Mouse (Mus musculus): ENCODE results near the gene Hmgcs2. TPM values are rescaled to one million over a fixed set of nuclear protein-coding genes. Genes with fewer than 3 reads are reported as not detected.

Hmgcs2 gene
- polyA plus RNA-seq, 1 experiment = 19.7 TPM

- Histone ChIP-seq H3K27ac (ENCODE audit: insufficient read depth, low read length) (peak overlapping the region; percentile 11; the same call in 1 of the 2 replicates), H3K4me3 (ENCODE audit: extremely low read depth, insufficient read depth, insufficient read length) (no peak overlapping the region), H3K36me3 (ENCODE audit: control insufficient read depth, insufficient read depth, low read length) (no peaks in the 10 kb centered on the region), H3K27me3 (ENCODE audit: control insufficient read depth, insufficient read depth, low read length) (no peaks in the 10 kb centered on the region), H3K4me1 (ENCODE audit: control insufficient read depth, insufficient read depth, insufficient read length) (no peaks in the 10 kb centered on the region)
- DNase-seq (ENCODE audit: low read depth in 1 of 2, low spot score in 2 of 2) = no peak
- TF ChIP-seq CTCF (IDR thresholded peaks at IDR 0.05; ENCODE audit: extremely low read depth, insufficient read depth, insufficient read length, insufficient replicate concordance) = no peak
- WGBS = 58% methylated on average over 4 of the region's 4 CpGs
Measured at GRCm38 (mm10) chr3:98258723-98259122, 21.5 kb upstream of the Hmgcs2 start.

- no peak for DNase-seq (ENCODE audit: low read depth in 1 of 2, low spot score in 2 of 2)
- H3K4me3 ChIP-seq (ENCODE audit: extremely low read depth, insufficient read depth, insufficient read length) = no peak overlapping the region
- WGBS = 81% methylated on average over 5 of the region's 5 CpGs
- H3K4me1 ChIP-seq (ENCODE audit: control insufficient read depth, insufficient read depth, insufficient read length) = no peaks in the 10 kb centered on the region
- no peaks in the 10 kb centered on the region for H3K27me3 ChIP-seq (ENCODE audit: control insufficient read depth, insufficient read depth, low read length)
- H3K36me3 ChIP-seq (ENCODE audit: control insufficient read depth, insufficient read depth, low read length) = no peaks in the 10 kb centered on the region
- peak overlapping the region; percentile 13; the same call in 1 of the 2 replicates for H3K27ac ChIP-seq (ENCODE audit: insufficient read depth, low read length)
- TF ChIP-seq CTCF (IDR thresholded peaks at IDR 0.05; ENCODE audit: extremely low read depth, insufficient read depth, insufficient read length, insufficient replicate concordance) = no peak
- no peak for TF ChIP-seq POLR2A (IDR thresholded peaks at IDR 0.05; ENCODE audit: low read depth, low read length)
Measured at GRCm38 (mm10) chr3:98259271-98259751, 20.9 kb upstream of the Hmgcs2 start.

- WGBS = 86% methylated on average over 3 of the region's 3 CpGs
- Histone ChIP-seq H3K27me3 (ENCODE audit: control insufficient read depth, insufficient read depth, low read length) (no peaks in the 10 kb centered on the region), H3K36me3 (ENCODE audit: control insufficient read depth, insufficient read depth, low read length) (no peaks in the 10 kb centered on the region), H3K4me3 (ENCODE audit: extremely low read depth, insufficient read depth, insufficient read length) (no peak overlapping the region), H3K27ac (ENCODE audit: insufficient read depth, low read length) (no peak overlapping the region), H3K4me1 (ENCODE audit: control insufficient read depth, insufficient read depth, insufficient read length) (no peaks in the 10 kb centered on the region)
- TF ChIP-seq POLR2A (IDR thresholded peaks at IDR 0.05; ENCODE audit: low read depth, low read length) (no peak), CTCF (IDR thresholded peaks at IDR 0.05; ENCODE audit: extremely low read depth, insufficient read depth, insufficient read length, insufficient replicate concordance) (no peak)
- DNase-seq (ENCODE audit: low read depth in 1 of 2, low spot score in 2 of 2) = no peak
Measured at GRCm38 (mm10) chr3:98260534-98260933, 19.7 kb upstream of the Hmgcs2 start.

- Histone ChIP-seq H3K27me3 (ENCODE audit: control insufficient read depth, insufficient read depth, low read length) (no peaks in the 10 kb centered on the region), H3K4me1 (ENCODE audit: control insufficient read depth, insufficient read depth, insufficient read length) (no peaks in the 10 kb centered on the region), H3K27ac (ENCODE audit: insufficient read depth, low read length) (no peak overlapping the region), H3K4me3 (ENCODE audit: extremely low read depth, insufficient read depth, insufficient read length) (no peak overlapping the region), H3K36me3 (ENCODE audit: control insufficient read depth, insufficient read depth, low read length) (no peaks in the 10 kb centered on the region)
- DNase-seq (ENCODE audit: low read depth in 1 of 2, low spot score in 2 of 2) = no peak
- TF ChIP-seq POLR2A (IDR thresholded peaks at IDR 0.05; ENCODE audit: low read depth, low read length) = no peak
- no peak for TF ChIP-seq CTCF (IDR thresholded peaks at IDR 0.05; ENCODE audit: extremely low read depth, insufficient read depth, insufficient read length, insufficient replicate concordance)
- 79% methylated on average over 4 of the region's 4 CpGs for WGBS
Measured at GRCm38 (mm10) chr3:98261415-98261814, 18.8 kb upstream of the Hmgcs2 start.

GRCm38 (mm10) chr3:98262133-98262532 is 18.1 kb upstream of the Hmgcs2 start:
- WGBS = 97% methylated on average over 2 of the region's 2 CpGs
- DNase-seq (ENCODE audit: low read depth in 1 of 2, low spot score in 2 of 2) = no peak
- TF ChIP-seq POLR2A (IDR thresholded peaks at IDR 0.05; ENCODE audit: low read depth, low read length) (no peak), CTCF (IDR thresholded peaks at IDR 0.05; ENCODE audit: extremely low read depth, insufficient read depth, insufficient read length, insufficient replicate concordance) (no peak)
- Histone ChIP-seq H3K4me3 (ENCODE audit: extremely low read depth, insufficient read depth, insufficient read length) (no peak overlapping the region), H3K27ac (ENCODE audit: insufficient read depth, low read length) (no peak overlapping the region), H3K27me3 (ENCODE audit: control insufficient read depth, insufficient read depth, low read length) (no peaks in the 10 kb centered on the region), H3K4me1 (ENCODE audit: control insufficient read depth, insufficient read depth, insufficient read length) (no peaks in the 10 kb centered on the region), H3K36me3 (ENCODE audit: control insufficient read depth, insufficient read depth, low read length) (no peaks in the 10 kb centered on the region)

GRCm38 (mm10) chr3:98267249-98267651 is 13.0 kb upstream of the Hmgcs2 start:
- Histone ChIP-seq H3K27me3 (ENCODE audit: control insufficient read depth, insufficient read depth, low read length) (no peaks in the 10 kb centered on the region), H3K27ac (ENCODE audit: insufficient read depth, low read length) (no peak overlapping the region), H3K4me3 (ENCODE audit: extremely low read depth, insufficient read depth, insufficient read length) (no peak overlapping the region), H3K4me1 (ENCODE audit: control insufficient read depth, insufficient read depth, insufficient read length) (no peaks in the 10 kb centered on the region), H3K36me3 (ENCODE audit: control insufficient read depth, insufficient read depth, low read length) (no peaks in the 10 kb centered on the region)
- no peak for TF ChIP-seq CTCF (IDR thresholded peaks at IDR 0.05; ENCODE audit: extremely low read depth, insufficient read depth, insufficient read length, insufficient replicate concordance)
- no peak for TF ChIP-seq POLR2A (IDR thresholded peaks at IDR 0.05; ENCODE audit: low read depth, low read length)
- no peak for DNase-seq (ENCODE audit: low read depth in 1 of 2, low spot score in 2 of 2)
- 27% methylated on average over 6 of the region's 6 CpGs for WGBS

GRCm38 (mm10) chr3:98273623-98274398 is 6.4 kb upstream of the Hmgcs2 start:
- H3K27me3 ChIP-seq (ENCODE audit: control insufficient read depth, insufficient read depth, low read length) = no peaks in the 10 kb centered on the region
- no peaks in the 10 kb centered on the region for H3K4me1 ChIP-seq (ENCODE audit: control insufficient read depth, insufficient read depth, insufficient read length)
- DNase-seq (ENCODE audit: low read depth in 1 of 2, low spot score in 2 of 2) = no peak
- no peak for TF ChIP-seq POLR2A (IDR thresholded peaks at IDR 0.05; ENCODE audit: low read depth, low read length)
- TF ChIP-seq CTCF (IDR thresholded peaks at IDR 0.05; ENCODE audit: extremely low read depth, insufficient read depth, insufficient read length, insufficient replicate concordance) = no peak
- no peak overlapping the region for H3K27ac ChIP-seq (ENCODE audit: insufficient read depth, low read length)
- WGBS = 67% methylated on average over 11 of the region's 11 CpGs
- H3K4me3 ChIP-seq (ENCODE audit: extremely low read depth, insufficient read depth, insufficient read length) = no peak overlapping the region
- no peaks in the 10 kb centered on the region for H3K36me3 ChIP-seq (ENCODE audit: control insufficient read depth, insufficient read depth, low read length)

Measured in spleen, adult 2 months (tissue).